Mouse (Mus musculus) testis, adult 2 months (tissue): ENCODE measurements around the gene Arfgef2.

Experiments used
- CTCF ChIP-seq: fragments of 200-500 bp; IDR thresholded peaks from 2 replicates; pipeline ENCODE4 v1.5.1; 2012; ENCODE audit warnings: low read depth, mild to moderate bottlenecking, inconsistent platforms, low read length, moderate library complexity; ENCODE audit not compliant: control insufficient read depth, insufficient read depth, insufficient replicate concordance
- POLR2A ChIP-seq: fragments of 200-500 bp; IDR thresholded peaks from 2 replicates; pipeline ENCODE4 v1.6.1; 2012; ENCODE audit warnings: low read depth, mild to moderate bottlenecking, inconsistent platforms, low read length, moderate library complexity; ENCODE audit not compliant: control insufficient read depth

- TF ChIP-seq CTCF (no peak), POLR2A (no peak)
Measured at GRCm38 (mm10) chr2:166936166-166936565, 130.8 kb downstream of the Arfgef2 start.
